Mouse (Mus musculus): ENCODE results near the gene Cyp2ab1. TPM values are rescaled to one million over a fixed set of nuclear protein-coding genes. Genes with fewer than 3 reads are reported as not detected.
A peak's percentile ranks its signal among the peaks of the same experiment; 100 is the strongest.
"Not testable (repeated sequence)": the region's sequence is repeated elsewhere in the genome, so short reads cannot be mapped to it uniquely, and the experiment has no call there.

The Cyp2ab1 gene
- total and polyA plus RNA-seq, 3 experiments: not detected

- dilution Hi-C loops (cut with MboI; ENCODE audit: extremely low pct_ligation_motif_present, extremely low pct_unique_long_range_greater_than_20kb, low sequenced_read_pairs) (no loop called here), in situ Hi-C loops (cut with MboI; ENCODE audit: low pct_ligation_motif_present, low pct_unique_long_range_greater_than_20kb, low sequenced_read_pairs) (no loop called here)
- Histone ChIP-seq H3K9ac (ENCODE audit: insufficient read depth, low read depth) (no peak overlapping the region), H3K36me3 (replicated peaks in 1 of 2; ENCODE audit: control insufficient read depth in 1 of 2, insufficient read depth in 1 of 2, low read length in 1 of 2) (peaks cover 14 to 81% of the 10 kb centered on the region in 2 experiments), H3K27ac (ENCODE audit: insufficient read depth, low read depth) (no peak overlapping the region), H3K4me2 (ENCODE audit: insufficient read depth, low read depth, poor library complexity, severe bottlenecking) (no peak overlapping the region), H3K79me2 (replicated peaks; ENCODE audit: control insufficient read depth, extremely low read depth, insufficient read depth, poor library complexity, severe bottlenecking) (no peaks in the 10 kb centered on the region), H3K4me3 (replicated peaks in 1 of 3; ENCODE audit: low read depth in 2 of 3, low read length in 2 of 3, poor library complexity in 1 of 3) (no peak overlapping the region), H3K9me3 (replicated peaks; ENCODE audit: low read length) (no peaks in the 10 kb centered on the region), H3K4me1 (ENCODE audit: control insufficient read depth in 1 of 2, insufficient read depth in 2 of 2) (peaks cover 0 to 15% of the 10 kb centered on the region in 2 experiments; a peak in 2 of 4 replicates), H3K27me3 (replicated peaks) (no peaks in the 10 kb centered on the region)
- TF ChIP-seq MYC (IDR thresholded peaks at IDR 0.05; ENCODE audit: low read depth, low read length) (no peak), CHD2 (IDR thresholded peaks at IDR 0.05; ENCODE audit: low read length) (no peak), GABPA (IDR thresholded peaks at IDR 0.05; ENCODE audit: insufficient replicate concordance, low read depth, low read length) (no peak), BHLHE40 (IDR thresholded peaks at IDR 0.05; ENCODE audit: low read depth, low read length) (no peak), USF2 (conservative IDR thresholded peaks at IDR 0.05; ENCODE audit: low read depth, low read length) (no peak), ETS1 (conservative IDR thresholded peaks at IDR 0.05; ENCODE audit: low read depth, low read length) (no peak), RAD21 (IDR thresholded peaks at IDR 0.05; ENCODE audit: low read depth, low read length) (no peak), NRF1 (IDR thresholded peaks at IDR 0.05; ENCODE audit: low read depth, low read length) (no peak), USF1 (IDR thresholded peaks at IDR 0.05; ENCODE audit: low read depth, low read length) (no peak), MAFK (IDR thresholded peaks at IDR 0.05; ENCODE audit: insufficient replicate concordance, low read length) (no peak), MEF2A (IDR thresholded peaks at IDR 0.05; ENCODE audit: borderline replicate concordance, low read depth, low read length) (no peak), MXI1 (IDR thresholded peaks at IDR 0.05; ENCODE audit: low read depth, low read length) (no peak), MAX (IDR thresholded peaks at IDR 0.05; ENCODE audit: low read length) (no peak), ZKSCAN1 (IDR thresholded peaks at IDR 0.05; ENCODE audit: borderline replicate concordance, low read depth, low read length) (no peak), ZMIZ1 (IDR thresholded peaks at IDR 0.05; ENCODE audit: low read depth, low read length) (no peak), TBP (conservative IDR thresholded peaks at IDR 0.05; ENCODE audit: low read depth, low read length) (no peak), ZC3H11A (IDR thresholded peaks at IDR 0.05; ENCODE audit: low read depth, low read length) (no peak), PAX5 (IDR thresholded peaks at IDR 0.05; ENCODE audit: low read length) (no peak)
- DNase-seq (ENCODE audit: extremely low read depth): no peak
Observed at GRCm38 (mm10) chr16:20368221-20368620, 43.0 kb upstream of the Cyp2ab1 start.

- DNase-seq (ENCODE audit: extremely low read depth): no peak
- Histone ChIP-seq H3K27ac (ENCODE audit: insufficient read depth, low read depth) (no peak overlapping the region), H3K9me3 (replicated peaks; ENCODE audit: low read length) (no peaks in the 10 kb centered on the region), H3K4me3 (replicated peaks in 1 of 3; ENCODE audit: low read depth in 2 of 3, low read length in 2 of 3, poor library complexity in 1 of 3) (no peak overlapping the region), H3K79me2 (replicated peaks; ENCODE audit: control insufficient read depth, extremely low read depth, insufficient read depth, poor library complexity, severe bottlenecking) (no peaks in the 10 kb centered on the region), H3K4me1 (ENCODE audit: control insufficient read depth in 1 of 2, insufficient read depth in 2 of 2) (peaks cover 0 to 5% of the 10 kb centered on the region in 2 experiments; a peak in 1 of 4 replicates), H3K9ac (ENCODE audit: insufficient read depth, low read depth) (no peak overlapping the region), H3K4me2 (ENCODE audit: insufficient read depth, low read depth, poor library complexity, severe bottlenecking) (no peak overlapping the region), H3K27me3 (replicated peaks) (no peaks in the 10 kb centered on the region), H3K36me3 (replicated peaks in 1 of 2; ENCODE audit: control insufficient read depth in 1 of 2, insufficient read depth in 1 of 2, low read length in 1 of 2) (peaks cover 17 to 79% of the 10 kb centered on the region in 2 experiments)
- dilution Hi-C loops (cut with MboI; ENCODE audit: extremely low pct_ligation_motif_present, extremely low pct_unique_long_range_greater_than_20kb, low sequenced_read_pairs): no loop called here
- in situ Hi-C loops (cut with MboI; ENCODE audit: low pct_ligation_motif_present, low pct_unique_long_range_greater_than_20kb, low sequenced_read_pairs): no loop called here
- no peak for TF ChIP-seq ZMIZ1 (IDR thresholded peaks at IDR 0.05; ENCODE audit: low read depth, low read length)
- TF ChIP-seq USF1 (IDR thresholded peaks at IDR 0.05; ENCODE audit: low read depth, low read length): no peak
- TF ChIP-seq RCOR1 (conservative IDR thresholded peaks at IDR 0.05; ENCODE audit: low read depth, low read length): no peak
- TF ChIP-seq IRF4 (IDR thresholded peaks at IDR 0.05; ENCODE audit: low read depth, low read length): no peak
- TF ChIP-seq CTCF (conservative IDR thresholded peaks at IDR 0.05 in 1 of 2, IDR thresholded peaks at IDR 0.05 in 1 of 2; ENCODE audit: low read depth in 2 of 2, low read length in 2 of 2): peak in 1 of 2 experiments; percentile 11; a peak in 1 of 4 replicates
- no peak for TF ChIP-seq MYC (IDR thresholded peaks at IDR 0.05; ENCODE audit: low read depth, low read length)
- no peak for TF ChIP-seq CHD2 (IDR thresholded peaks at IDR 0.05; ENCODE audit: low read length)
Observed at GRCm38 (mm10) chr16:20362121-20362520, 36.9 kb upstream of the Cyp2ab1 start.

- H3K4me2 ChIP-seq (ENCODE audit: insufficient read depth, low read depth, poor library complexity, severe bottlenecking); dilution Hi-C loops (cut with MboI; ENCODE audit: extremely low pct_ligation_motif_present, extremely low pct_unique_long_range_greater_than_20kb, low sequenced_read_pairs); H3K4me1 ChIP-seq (ENCODE audit: control insufficient read depth in 1 of 2, insufficient read depth in 2 of 2); DNase-seq (ENCODE audit: extremely low read depth); H3K27ac ChIP-seq (ENCODE audit: insufficient read depth, low read depth); H3K27me3 ChIP-seq (replicated peaks); H3K9me3 ChIP-seq (replicated peaks; ENCODE audit: low read length); H3K9ac ChIP-seq (ENCODE audit: insufficient read depth, low read depth); in situ Hi-C loops (cut with MboI; ENCODE audit: low pct_ligation_motif_present, low pct_unique_long_range_greater_than_20kb, low sequenced_read_pairs); H3K79me2 ChIP-seq (replicated peaks; ENCODE audit: control insufficient read depth, extremely low read depth, insufficient read depth, poor library complexity, severe bottlenecking); H3K4me3 ChIP-seq (replicated peaks in 1 of 3; ENCODE audit: low read depth in 2 of 3, low read length in 2 of 3, poor library complexity in 1 of 3): not testable (repeated sequence)
- peaks cover 14 to 78% of the 10 kb centered on the region in 2 experiments for H3K36me3 ChIP-seq (replicated peaks in 1 of 2; ENCODE audit: control insufficient read depth in 1 of 2, insufficient read depth in 1 of 2, low read length in 1 of 2)
Observed at GRCm38 (mm10) chr16:20361496-20361895, 36.3 kb upstream of the Cyp2ab1 start.
